Mouse (Mus musculus): ENCODE results near the gene Fem1b. TPM values are rescaled to one million over a fixed set of nuclear protein-coding genes. Genes with fewer than 3 reads are reported as not detected.

Gene Fem1b
- polyA plus RNA-seq, 1 experiment from 2014 or later, result 41.1 TPM

GRCm38 (mm10) chr9:62848641-62849040 lies 36.9 kb upstream of the Fem1b start:
- no peak overlapping the region for H3K4me3 ChIP-seq (ENCODE audit: low read depth, low read length)
- 86% methylated on average over 3 of the region's 3 CpGs for WGBS
- H3K9me3 ChIP-seq (replicated peaks; ENCODE audit: control insufficient read depth, low read length), result no peaks in the 10 kb centered on the region
- no peak for DNase-seq (ENCODE audit: low spot score)
- no peaks in the 10 kb centered on the region for H3K4me1 ChIP-seq (ENCODE audit: control insufficient read depth, insufficient read depth, low read length)
- H3K9ac ChIP-seq (replicated peaks; ENCODE audit: low read length), result no peak overlapping the region
- no peaks in the 10 kb centered on the region for H3K27me3 ChIP-seq (ENCODE audit: control insufficient read depth, insufficient read depth, low read length)
- no peaks in the 10 kb centered on the region for H3K36me3 ChIP-seq (replicated peaks; ENCODE audit: control insufficient read depth, insufficient read depth, low read depth, low read length)
- ATAC-seq (replicated peaks; ENCODE audit: insufficient number of reproducible peaks, low FRiP score, low TSS enrichment, low read depth), result 0 out of 2 replicates have a peak, but pooled peaks have one; percentile 7
- H3K27ac ChIP-seq (replicated peaks; ENCODE audit: low read depth, low read length), result no peak overlapping the region
- H3K4me2 ChIP-seq (ENCODE audit: low read depth, low read length), result no peak overlapping the region

DNA sequence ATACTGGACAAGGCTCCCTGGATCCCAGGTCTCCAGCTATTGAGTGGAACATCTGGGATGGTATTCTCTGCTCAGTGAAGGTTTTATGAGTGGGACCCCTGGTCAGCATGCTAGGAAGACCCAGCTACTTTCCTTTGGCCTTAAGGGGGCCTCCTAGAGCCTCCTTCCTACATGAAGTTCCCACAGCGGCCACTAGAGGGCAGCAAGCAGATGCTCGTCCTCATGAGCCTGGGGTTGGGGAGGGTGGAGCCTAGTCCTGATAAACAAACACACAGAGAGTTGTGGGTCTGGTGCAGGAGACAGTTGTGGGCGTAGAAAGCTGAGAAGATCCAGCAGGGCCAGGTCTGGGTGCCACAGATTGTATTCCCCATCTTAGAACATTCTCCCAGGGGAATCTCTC lies 36.0 kb upstream of the Fem1b start:
- Histone ChIP-seq H3K9me3 (replicated peaks; ENCODE audit: control insufficient read depth, low read length) (no peaks in the 10 kb centered on the region), H3K4me3 (ENCODE audit: low read depth, low read length) (no peak overlapping the region), H3K27me3 (ENCODE audit: control insufficient read depth, insufficient read depth, low read length) (no peaks in the 10 kb centered on the region), H3K27ac (replicated peaks; ENCODE audit: low read depth, low read length) (no peak overlapping the region), H3K4me1 (ENCODE audit: control insufficient read depth, insufficient read depth, low read length) (no peaks in the 10 kb centered on the region), H3K36me3 (replicated peaks; ENCODE audit: control insufficient read depth, insufficient read depth, low read depth, low read length) (no peaks in the 10 kb centered on the region), H3K4me2 (ENCODE audit: low read depth, low read length) (no peak overlapping the region), H3K9ac (replicated peaks; ENCODE audit: low read length) (no peak overlapping the region)
- WGBS, result 4% methylated on average over 3 of the region's 3 CpGs
- ATAC-seq (replicated peaks; ENCODE audit: insufficient number of reproducible peaks, low FRiP score, low TSS enrichment, low read depth) (peak; percentile 55; the same call in 1 of the 2 replicates), DNase-seq (ENCODE audit: low spot score) (peak; percentile 90)

DNA sequence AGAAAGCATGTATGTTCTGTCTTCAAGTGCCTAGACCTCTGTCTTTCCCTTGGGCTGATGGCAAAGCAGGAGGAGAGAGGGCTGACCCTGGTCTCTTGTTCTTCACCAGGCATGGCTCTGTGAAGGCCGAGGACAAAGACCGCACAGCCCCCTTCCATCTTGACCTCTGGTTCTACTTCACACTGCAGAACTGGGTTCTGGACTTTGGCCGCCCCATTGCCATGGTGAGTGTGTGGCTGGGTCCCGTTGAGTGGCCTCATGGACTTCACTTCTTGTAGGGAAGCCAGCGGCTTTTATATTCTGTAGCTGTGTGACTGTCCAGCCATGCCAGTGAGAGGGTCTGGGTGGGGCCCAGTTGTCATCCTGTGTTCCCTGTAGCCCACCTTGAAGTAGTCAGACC lies 32.7 kb upstream of the Fem1b start:
- Histone ChIP-seq H3K27me3 (ENCODE audit: control insufficient read depth, insufficient read depth, low read length) (no peaks in the 10 kb centered on the region), H3K4me3 (ENCODE audit: low read depth, low read length) (no peak overlapping the region), H3K9me3 (replicated peaks; ENCODE audit: control insufficient read depth, low read length) (no peaks in the 10 kb centered on the region), H3K9ac (replicated peaks; ENCODE audit: low read length) (no peak overlapping the region), H3K27ac (replicated peaks; ENCODE audit: low read depth, low read length) (no peak overlapping the region), H3K36me3 (replicated peaks; ENCODE audit: control insufficient read depth, insufficient read depth, low read depth, low read length) (no peaks in the 10 kb centered on the region), H3K4me1 (ENCODE audit: control insufficient read depth, insufficient read depth, low read length) (no peaks in the 10 kb centered on the region), H3K4me2 (ENCODE audit: low read depth, low read length) (no peak overlapping the region)
- DNase-seq (ENCODE audit: low spot score) (no peak), ATAC-seq (replicated peaks; ENCODE audit: insufficient number of reproducible peaks, low FRiP score, low TSS enrichment, low read depth) (no peak)
- WGBS, result 95% methylated on average over 5 of the region's 5 CpGs

DNA sequence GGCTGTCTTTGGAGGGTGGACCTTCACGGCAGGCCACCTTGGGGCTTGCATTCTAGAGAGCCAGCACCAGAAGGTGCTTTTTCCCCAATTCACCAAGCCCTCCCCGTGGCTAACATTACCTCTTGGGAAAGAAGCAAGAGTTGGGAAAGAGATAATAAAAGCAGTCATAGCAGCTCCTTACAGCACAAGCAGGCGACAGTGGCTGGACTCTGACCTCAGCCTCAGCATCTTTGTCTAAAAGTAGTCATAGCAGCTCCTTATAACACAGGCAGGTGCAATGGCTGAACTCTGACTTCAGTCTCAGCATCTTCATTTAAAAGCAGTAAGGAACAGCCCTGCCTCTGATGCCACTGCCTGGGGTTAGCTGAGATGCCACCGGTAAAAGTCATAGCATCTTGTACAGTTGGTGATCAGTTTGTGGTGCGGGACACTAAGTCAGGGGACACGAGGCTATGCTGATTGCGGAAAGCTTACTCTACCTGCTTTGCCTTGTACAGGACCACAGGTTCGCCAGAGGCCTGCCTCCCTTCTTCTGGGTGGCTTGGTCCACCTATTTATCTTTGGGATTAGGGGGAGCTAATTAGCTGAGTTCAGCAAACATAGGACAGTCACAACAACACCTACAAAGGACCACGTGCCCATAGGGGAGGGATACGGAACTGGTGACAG lies 31.8 kb upstream of the Fem1b start:
- WGBS, result 77% methylated on average over 10 of the region's 10 CpGs

DNA sequence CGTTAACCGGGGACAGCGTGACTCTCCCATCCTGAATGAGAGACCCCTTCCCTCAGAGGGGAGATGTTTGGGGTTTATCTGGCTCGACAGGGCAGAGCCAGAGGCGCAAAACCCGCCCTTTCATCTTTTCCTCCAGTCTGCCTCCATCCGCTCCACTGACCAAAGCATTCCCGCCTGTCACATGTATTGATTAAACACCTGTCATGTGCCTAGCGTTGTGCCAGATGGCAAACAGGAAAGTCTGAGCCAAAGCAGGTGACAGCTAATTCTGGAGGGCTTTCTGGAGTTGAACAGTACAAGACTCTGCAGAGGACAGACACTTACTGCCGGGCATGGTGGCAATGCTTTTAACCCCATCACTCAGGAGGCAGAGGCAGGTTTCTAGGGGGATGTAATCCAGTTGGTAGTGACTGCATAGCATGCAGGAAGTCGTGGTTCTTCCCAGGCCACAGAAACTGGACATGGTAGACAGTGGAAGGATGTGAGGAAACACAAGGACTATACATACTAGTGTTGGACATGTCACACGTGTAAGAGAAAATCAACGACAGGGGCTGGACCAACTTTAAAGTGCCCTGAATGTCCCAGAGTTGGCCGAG lies 27.5 kb upstream of the Fem1b start:
- Histone ChIP-seq H3K9me3 (replicated peaks; ENCODE audit: control insufficient read depth, low read length) (no peaks in the 10 kb centered on the region), H3K4me1 (ENCODE audit: control insufficient read depth, insufficient read depth, low read length) (peaks cover 3% of the 10 kb centered on the region; the same call in 1 of the 2 replicates), H3K4me2 (ENCODE audit: low read depth, low read length) (peak overlapping the region; percentile 87), H3K9ac (replicated peaks; ENCODE audit: low read length) (peak overlapping the region; percentile 92), H3K36me3 (replicated peaks; ENCODE audit: control insufficient read depth, insufficient read depth, low read depth, low read length) (no peaks in the 10 kb centered on the region), H3K4me3 (ENCODE audit: low read depth, low read length) (peak overlapping the region; percentile 66), H3K27ac (replicated peaks; ENCODE audit: low read depth, low read length) (no peak overlapping the region; the same call in 1 of the 2 replicates), H3K27me3 (ENCODE audit: control insufficient read depth, insufficient read depth, low read length) (no peaks in the 10 kb centered on the region)
- 17% methylated on average over 14 of the region's 14 CpGs for WGBS
- ATAC-seq (replicated peaks; ENCODE audit: insufficient number of reproducible peaks, low FRiP score, low TSS enrichment, low read depth), result no peak
- no peak for DNase-seq (ENCODE audit: low spot score)

More for the DNA sequence above, 31.8 kb upstream of the Fem1b start:
- H3K27me3 ChIP-seq (ENCODE audit: control insufficient read depth, insufficient read depth, low read length), result no peaks in the 10 kb centered on the region
- no peaks in the 10 kb centered on the region for H3K36me3 ChIP-seq (replicated peaks; ENCODE audit: control insufficient read depth, insufficient read depth, low read depth, low read length)
- no peak overlapping the region for H3K4me3 ChIP-seq (ENCODE audit: low read depth, low read length)
- H3K27ac ChIP-seq (replicated peaks; ENCODE audit: low read depth, low read length), result no peak overlapping the region
- DNase-seq (ENCODE audit: low spot score), result no peak
- no peaks in the 10 kb centered on the region for H3K9me3 ChIP-seq (replicated peaks; ENCODE audit: control insufficient read depth, low read length)
- no peak overlapping the region for H3K9ac ChIP-seq (replicated peaks; ENCODE audit: low read length)
- no peak for ATAC-seq (replicated peaks; ENCODE audit: insufficient number of reproducible peaks, low FRiP score, low TSS enrichment, low read depth)
- H3K4me1 ChIP-seq (ENCODE audit: control insufficient read depth, insufficient read depth, low read length), result peaks cover 3% of the 10 kb centered on the region; the same call in 1 of the 2 replicates
- H3K4me2 ChIP-seq (ENCODE audit: low read depth, low read length), result no peak overlapping the region

- H3K9ac ChIP-seq (replicated peaks; ENCODE audit: low read length), result peak within 1 kb of the TSS; percentile 92
- no peaks in the 10 kb centered on the region for H3K9me3 ChIP-seq (replicated peaks; ENCODE audit: control insufficient read depth, low read length)
- ATAC-seq (replicated peaks; ENCODE audit: insufficient number of reproducible peaks, low FRiP score, low TSS enrichment, low read depth) (peak; percentile 82), DNase-seq (ENCODE audit: low spot score) (peak; percentile 89)
- H3K4me2 ChIP-seq (ENCODE audit: low read depth, low read length), result peak within 1 kb of the TSS; percentile 87
- H3K27ac ChIP-seq (replicated peaks; ENCODE audit: low read depth, low read length), result peak within 1 kb of the TSS; percentile 57; the same call in 1 of the 2 replicates
- no peaks in the 10 kb centered on the region for H3K27me3 ChIP-seq (ENCODE audit: control insufficient read depth, insufficient read depth, low read length)
- H3K36me3 ChIP-seq (replicated peaks; ENCODE audit: control insufficient read depth, insufficient read depth, low read depth, low read length), result no peaks in the 10 kb centered on the region
- H3K4me3 ChIP-seq (ENCODE audit: low read depth, low read length), result peak within 1 kb of the TSS; percentile 66
- H3K4me1 ChIP-seq (ENCODE audit: control insufficient read depth, insufficient read depth, low read length), result peaks cover 3% of the 10 kb centered on the region; the same call in 1 of the 2 replicates
- WGBS, result 0% methylated on average over 25 of the region's 48 CpGs
Observed at GRCm38 (mm10) chr9:62838506-62839171, 26.9 kb upstream of the Fem1b start, which contains the start of gene Cln6. TSS of gene Cln6 (plus strand) at chr9:62838785.

GRCm38 (mm10) chr9:62838146-62838505 lies 26.4 kb upstream of the Fem1b start:
- Histone ChIP-seq H3K4me2 (ENCODE audit: low read depth, low read length) (peak overlapping the region; percentile 87), H3K9me3 (replicated peaks; ENCODE audit: control insufficient read depth, low read length) (no peaks in the 10 kb centered on the region), H3K27ac (replicated peaks; ENCODE audit: low read depth, low read length) (no peak overlapping the region), H3K27me3 (ENCODE audit: control insufficient read depth, insufficient read depth, low read length) (no peaks in the 10 kb centered on the region), H3K4me1 (ENCODE audit: control insufficient read depth, insufficient read depth, low read length) (peaks cover 3% of the 10 kb centered on the region; the same call in 1 of the 2 replicates), H3K4me3 (ENCODE audit: low read depth, low read length) (peak overlapping the region; percentile 66), H3K9ac (replicated peaks; ENCODE audit: low read length) (no peak overlapping the region), H3K36me3 (replicated peaks; ENCODE audit: control insufficient read depth, insufficient read depth, low read depth, low read length) (no peaks in the 10 kb centered on the region)
- DNase-seq (ENCODE audit: low spot score), result no peak
- WGBS, result 22% methylated on average over 8 of the region's 8 CpGs
- ATAC-seq (replicated peaks; ENCODE audit: insufficient number of reproducible peaks, low FRiP score, low TSS enrichment, low read depth), result peak; percentile 5; the same call in 1 of the 2 replicates

DNA sequence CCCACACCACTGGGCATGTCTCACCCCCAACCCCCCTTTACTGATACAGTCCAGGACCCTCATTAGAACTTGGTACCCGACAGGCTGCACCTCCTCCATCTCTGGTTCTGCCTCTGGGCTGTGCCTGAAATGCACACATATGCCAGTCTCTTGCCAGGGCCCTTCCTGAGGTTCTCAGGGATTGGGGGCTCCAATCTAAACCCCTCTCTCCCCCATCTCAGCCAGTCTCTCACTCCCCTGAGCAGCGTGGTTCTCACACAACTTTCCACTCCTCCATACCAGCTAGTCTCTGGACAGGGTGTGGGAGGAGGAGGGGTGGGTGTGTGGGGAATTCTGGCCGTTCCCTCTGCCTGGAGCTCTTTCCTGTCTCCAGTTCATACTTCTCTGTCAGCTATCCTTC lies 25.9 kb upstream of the Fem1b start:
- ATAC-seq (replicated peaks; ENCODE audit: insufficient number of reproducible peaks, low FRiP score, low TSS enrichment, low read depth) (no peak), DNase-seq (ENCODE audit: low spot score) (no peak)
- H3K4me1 ChIP-seq (ENCODE audit: control insufficient read depth, insufficient read depth, low read length), result peaks cover 3% of the 10 kb centered on the region; the same call in 1 of the 2 replicates
- no peaks in the 10 kb centered on the region for H3K36me3 ChIP-seq (replicated peaks; ENCODE audit: control insufficient read depth, insufficient read depth, low read depth, low read length)
- no peaks in the 10 kb centered on the region for H3K9me3 ChIP-seq (replicated peaks; ENCODE audit: control insufficient read depth, low read length)
- no peak overlapping the region for H3K27ac ChIP-seq (replicated peaks; ENCODE audit: low read depth, low read length)
- no peak overlapping the region for H3K9ac ChIP-seq (replicated peaks; ENCODE audit: low read length)
- 48% methylated on average over 3 of the region's 3 CpGs for WGBS
- H3K27me3 ChIP-seq (ENCODE audit: control insufficient read depth, insufficient read depth, low read length), result no peaks in the 10 kb centered on the region
- H3K4me3 ChIP-seq (ENCODE audit: low read depth, low read length), result no peak overlapping the region
- no peak overlapping the region for H3K4me2 ChIP-seq (ENCODE audit: low read depth, low read length)
